Mouse (Mus musculus) embryo, embryonic 10.5 days (tissue): ENCODE measurements at regions not wholly inside any gene's neighbourhood (a gene's known extent, or its start where the extent isn't known, plus 50 kb on each side); places are given as distances from the start of the nearest gene placed in this dataset.

Source experiments
- DNase-seq: peaks from one replicate; pipeline ENCODE4 v3.0.0-alpha.2; 2015; ENCODE audit warnings: low spot score

GRCm38 (mm10) chr4:10604513-10604912, 269.8 kb upstream of the 2610301B20Rik start:
- no peak for DNase-seq

GRCm38 (mm10) chr4:10607855-10608576, 266.3 kb upstream of the 2610301B20Rik start:
- no peak for DNase-seq

GRCm38 (mm10) chr4:10610784-10611183, 263.5 kb upstream of the 2610301B20Rik start:
- no peak for DNase-seq
